Mouse (Mus musculus) heart, embryonic 14.5 days (tissue): ENCODE results near the gene Rapgef5. TPM values are rescaled to one million over a fixed set of nuclear protein-coding genes. Genes with fewer than 3 reads are reported as not detected.
A peak's percentile ranks its signal among the peaks of the same experiment; 100 is the strongest.

Experiments
- ATAC-seq: fragments of 200-750 bp; cut with Nextera tagmentation; 2 replicates; pipeline ENCODE4 v1.8.0; 2017; ENCODE audit warnings: low read depth, moderate TSS enrichment; ENCODE audit not compliant: insufficient number of reproducible peaks, insufficient read depth, low FRiP score
- H3K27ac ChIP-seq, 2 experiments: fragments of 200-500 bp in 1 of 2; fragments of 300-500 bp in 1 of 2; sonication (generic) in 1 of 2; replicated peaks in 1 of 2; 2 replicates each; pipeline ENCODE4 v1.5.1; 2012 to 2014; ENCODE audit warnings: low read depth in 2 of 2, low read length in 2 of 2, control low read depth in 1 of 2, mild to moderate bottlenecking in 1 of 2, mixed read lengths in 1 of 2; ENCODE audit not compliant: control insufficient read depth in 1 of 2, insufficient read depth in 1 of 2
- H3K27me3 ChIP-seq: fragments of 300-500 bp; sonication (generic); 2 replicates; pipeline ENCODE4 v1.6.1; 2014; ENCODE audit warnings: mild to moderate bottlenecking, low read length, control low read depth; ENCODE audit not compliant: control insufficient read depth, insufficient read depth
- H3K36me3 ChIP-seq: fragments of 300-500 bp; sonication (generic); 2 replicates; pipeline ENCODE4 v1.6.1; 2014; ENCODE audit warnings: mild to moderate bottlenecking, control low read depth, low read length, mixed read lengths; ENCODE audit not compliant: control insufficient read depth, insufficient read depth
- H3K4me1 ChIP-seq, 2 experiments: fragments of 200-500 bp in 1 of 2; fragments of 300-500 bp in 1 of 2; sonication (generic) in 1 of 2; 2 replicates each; pipeline ENCODE4 v1.6.1; 2012 to 2014; ENCODE audit warnings: low read length in 2 of 2, control low read depth in 1 of 2, mixed read lengths in 1 of 2; ENCODE audit not compliant: control insufficient read depth in 2 of 2, insufficient read depth in 2 of 2
- H3K4me2 ChIP-seq: fragments of 300-500 bp; sonication (generic); 2 replicates; pipeline ENCODE4 v1.6.1; 2014; ENCODE audit warnings: mild to moderate bottlenecking, low read length
- H3K4me3 ChIP-seq, 2 experiments: fragments of 200-500 bp in 1 of 2; fragments of 300-500 bp in 1 of 2; sonication (generic) in 1 of 2; 2 replicates each; pipeline ENCODE4 v1.5.1; 2012 to 2014; ENCODE audit warnings: low read length in 2 of 2, mild to moderate bottlenecking in 2 of 2, control low read depth in 1 of 2, low read depth in 1 of 2, moderate library complexity in 1 of 2; ENCODE audit not compliant: control insufficient read depth in 1 of 2, insufficient read depth in 1 of 2
- H3K9ac ChIP-seq: fragments of 300-500 bp; sonication (generic); 2 replicates; pipeline ENCODE4 v1.6.1; 2014; ENCODE audit warnings: mild to moderate bottlenecking, low read length
- H3K9me3 ChIP-seq: fragments of 300-500 bp; sonication (generic); 2 replicates; pipeline ENCODE4 v1.6.1; 2016; ENCODE audit warnings: low read length, control low read depth; ENCODE audit not compliant: control insufficient read depth
- WGBS: fragments of 180-500 bp; shearing (Covaris S2); extraction: QIAGEN DNeasy Blood & Tissue Kit; methylation state at CpG from one replicate; pipeline ENCODE4 v1.1.7; 2014; 5-methylcytosine and 5-hydroxymethylcytosine counted together
- polyA plus RNA-seq: library from polyadenylated mRNA; unstranded; fragments of >200 nt; fragmentation: Nextera tagmentation; extraction: Ambion mirVana; gene quantifications from 2 replicates; pipeline ENCODE4 v1.2.1, GENCODE M21; 2014

Rapgef5 gene
- polyA plus RNA-seq, 1 experiment from 2014 or later: 19.6 TPM

- ATAC-seq: no peak
- H3K36me3 ChIP-seq: no peaks in the 10 kb centered on the region
- no peak overlapping the region for H3K27ac ChIP-seq
- H3K9me3 ChIP-seq: no peaks in the 10 kb centered on the region
- peaks cover 10 to 24% of the 10 kb centered on the region in 2 experiments for H3K4me1 ChIP-seq
- no peak overlapping the region for H3K9ac ChIP-seq
- no peak overlapping the region for H3K4me3 ChIP-seq
- H3K27me3 ChIP-seq: no peaks in the 10 kb centered on the region
- H3K4me2 ChIP-seq: no peak overlapping the region
These were observed 169.1 kb downstream of the Rapgef5 start for GRCm38 (mm10) chr12:117685336-117685735.

- no peaks in the 10 kb centered on the region for H3K9me3 ChIP-seq
- H3K4me3 ChIP-seq: no peak overlapping the region
- 78% methylated on average over 3 of the region's 3 CpGs for WGBS
- H3K27me3 ChIP-seq: no peaks in the 10 kb centered on the region
- no peaks in the 10 kb centered on the region for H3K36me3 ChIP-seq
- no peak overlapping the region for H3K9ac ChIP-seq
- H3K4me1 ChIP-seq: peaks cover 2 to 12% of the 10 kb centered on the region in 2 experiments; a peak in 2 of 4 replicates
- no peak overlapping the region for H3K4me2 ChIP-seq
- H3K27ac ChIP-seq: no peak overlapping the region
- ATAC-seq: no peak
These were observed 170.5 kb downstream of the Rapgef5 start for GRCm38 (mm10) chr12:117686732-117687131.

GRCm38 (mm10) chr12:117688655-117689548 lies 172.6 kb downstream of the Rapgef5 start:
- Histone ChIP-seq H3K27ac (no peak overlapping the region), H3K9me3 (no peaks in the 10 kb centered on the region), H3K4me2 (peak overlapping the region; percentile 66), H3K4me3 (peak overlapping the region; percentile 32 to 49), H3K36me3 (no peaks in the 10 kb centered on the region), H3K27me3 (no peaks in the 10 kb centered on the region), H3K4me1 (peaks cover 2 to 12% of the 10 kb centered on the region in 2 experiments; a peak in 2 of 4 replicates), H3K9ac (peak overlapping the region; percentile 35)
- ATAC-seq: peak; percentile 44; the same call in 1 of the 2 replicates
- 15% methylated on average over 32 of the region's 32 CpGs for WGBS

- H3K27ac ChIP-seq: no peak overlapping the region
- H3K9me3 ChIP-seq: no peaks in the 10 kb centered on the region
- H3K4me2 ChIP-seq: no peak overlapping the region
- H3K4me1 ChIP-seq: peaks cover 2 to 12% of the 10 kb centered on the region in 2 experiments; a peak in 2 of 4 replicates
- H3K36me3 ChIP-seq: no peaks in the 10 kb centered on the region
- no peak overlapping the region for H3K9ac ChIP-seq
- 79% methylated on average over 5 of the region's 5 CpGs for WGBS
- no peaks in the 10 kb centered on the region for H3K27me3 ChIP-seq
- ATAC-seq: no peak
- H3K4me3 ChIP-seq: no peak overlapping the region
These were observed 175.1 kb downstream of the Rapgef5 start for GRCm38 (mm10) chr12:117691336-117691735.

GRCm38 (mm10) chr12:117692775-117693174 lies 176.5 kb downstream of the Rapgef5 start:
- Histone ChIP-seq H3K9ac (no peak overlapping the region), H3K27ac (no peak overlapping the region), H3K4me2 (no peak overlapping the region), H3K9me3 (no peaks in the 10 kb centered on the region), H3K36me3 (no peaks in the 10 kb centered on the region), H3K4me3 (no peak overlapping the region), H3K4me1 (peaks cover 2 to 12% of the 10 kb centered on the region in 2 experiments; a peak in 2 of 4 replicates), H3K27me3 (no peaks in the 10 kb centered on the region)
- 69% methylated on average over 1 of the region's 1 CpGs for WGBS
- no peak for ATAC-seq

- Histone ChIP-seq H3K27me3 (no peaks in the 10 kb centered on the region), H3K9ac (no peak overlapping the region), H3K4me2 (no peak overlapping the region), H3K4me1 (no peaks in the 10 kb centered on the region), H3K4me3 (no peak overlapping the region), H3K27ac (no peak overlapping the region), H3K9me3 (no peaks in the 10 kb centered on the region), H3K36me3 (0 out of 2 replicates have a peak, but pooled peaks cover 2% of the 10 kb centered on the region)
- 79% methylated on average over 3 of the region's 3 CpGs for WGBS
- 0 out of 2 replicates have a peak, but pooled peaks have one; percentile 39 for ATAC-seq
These were observed 183.8 kb downstream of the Rapgef5 start for GRCm38 (mm10) chr12:117699950-117700665.

GRCm38 (mm10) chr12:117700927-117701326 lies 184.6 kb downstream of the Rapgef5 start:
- Histone ChIP-seq H3K27ac (no peak overlapping the region), H3K4me3 (no peak overlapping the region), H3K4me1 (no peaks in the 10 kb centered on the region), H3K4me2 (no peak overlapping the region), H3K9me3 (no peaks in the 10 kb centered on the region), H3K36me3 (0 out of 2 replicates have a peak, but pooled peaks cover 2% of the 10 kb centered on the region), H3K27me3 (no peaks in the 10 kb centered on the region), H3K9ac (no peak overlapping the region)
- ATAC-seq: no peak
- WGBS: 70% methylated on average over 6 of the region's 6 CpGs
